Mouse (Mus musculus) heart, embryonic 14.5 days (tissue): ENCODE results near the gene Clcn7. TPM values are rescaled to one million over a fixed set of nuclear protein-coding genes. Genes with fewer than 3 reads are reported as not detected.

Experiments
- ATAC-seq: fragments of 200-750 bp; cut with Nextera tagmentation; 2 replicates; pipeline ENCODE4 v1.8.0; 2017; ENCODE audit warnings: low read depth, moderate TSS enrichment; ENCODE audit not compliant: insufficient number of reproducible peaks, insufficient read depth, low FRiP score
- H3K27ac ChIP-seq, 2 experiments: fragments of 200-500 bp in 1 of 2; fragments of 300-500 bp in 1 of 2; sonication (generic) in 1 of 2; replicated peaks in 1 of 2; 2 replicates each; pipeline ENCODE4 v1.5.1; 2012 to 2014; ENCODE audit warnings: low read depth in 2 of 2, low read length in 2 of 2, control low read depth in 1 of 2, mild to moderate bottlenecking in 1 of 2, mixed read lengths in 1 of 2; ENCODE audit not compliant: control insufficient read depth in 1 of 2, insufficient read depth in 1 of 2
- H3K27me3 ChIP-seq: fragments of 300-500 bp; sonication (generic); 2 replicates; pipeline ENCODE4 v1.6.1; 2014; ENCODE audit warnings: mild to moderate bottlenecking, low read length, control low read depth; ENCODE audit not compliant: control insufficient read depth, insufficient read depth
- H3K36me3 ChIP-seq: fragments of 300-500 bp; sonication (generic); 2 replicates; pipeline ENCODE4 v1.6.1; 2014; ENCODE audit warnings: mild to moderate bottlenecking, control low read depth, low read length, mixed read lengths; ENCODE audit not compliant: control insufficient read depth, insufficient read depth
- H3K4me1 ChIP-seq, 2 experiments: fragments of 200-500 bp in 1 of 2; fragments of 300-500 bp in 1 of 2; sonication (generic) in 1 of 2; 2 replicates each; pipeline ENCODE4 v1.6.1; 2012 to 2014; ENCODE audit warnings: low read length in 2 of 2, control low read depth in 1 of 2, mixed read lengths in 1 of 2; ENCODE audit not compliant: control insufficient read depth in 2 of 2, insufficient read depth in 2 of 2
- H3K4me2 ChIP-seq: fragments of 300-500 bp; sonication (generic); 2 replicates; pipeline ENCODE4 v1.6.1; 2014; ENCODE audit warnings: mild to moderate bottlenecking, low read length
- H3K4me3 ChIP-seq, 2 experiments: fragments of 200-500 bp in 1 of 2; fragments of 300-500 bp in 1 of 2; sonication (generic) in 1 of 2; 2 replicates each; pipeline ENCODE4 v1.5.1; 2012 to 2014; ENCODE audit warnings: low read length in 2 of 2, mild to moderate bottlenecking in 2 of 2, control low read depth in 1 of 2, low read depth in 1 of 2, moderate library complexity in 1 of 2; ENCODE audit not compliant: control insufficient read depth in 1 of 2, insufficient read depth in 1 of 2
- H3K9ac ChIP-seq: fragments of 300-500 bp; sonication (generic); 2 replicates; pipeline ENCODE4 v1.6.1; 2014; ENCODE audit warnings: mild to moderate bottlenecking, low read length
- H3K9me3 ChIP-seq: fragments of 300-500 bp; sonication (generic); 2 replicates; pipeline ENCODE4 v1.6.1; 2016; ENCODE audit warnings: low read length, control low read depth; ENCODE audit not compliant: control insufficient read depth
- WGBS: fragments of 180-500 bp; shearing (Covaris S2); extraction: QIAGEN DNeasy Blood & Tissue Kit; methylation state at CpG from one replicate; pipeline ENCODE4 v1.1.7; 2014; 5-methylcytosine and 5-hydroxymethylcytosine counted together
- polyA plus RNA-seq: library from polyadenylated mRNA; unstranded; fragments of >200 nt; fragmentation: Nextera tagmentation; extraction: Ambion mirVana; gene quantifications from 2 replicates; pipeline ENCODE4 v1.2.1, GENCODE M21; 2014

Gene Clcn7
- polyA plus RNA-seq, 1 experiment from 2014 or later = 16.4 TPM

DNA sequence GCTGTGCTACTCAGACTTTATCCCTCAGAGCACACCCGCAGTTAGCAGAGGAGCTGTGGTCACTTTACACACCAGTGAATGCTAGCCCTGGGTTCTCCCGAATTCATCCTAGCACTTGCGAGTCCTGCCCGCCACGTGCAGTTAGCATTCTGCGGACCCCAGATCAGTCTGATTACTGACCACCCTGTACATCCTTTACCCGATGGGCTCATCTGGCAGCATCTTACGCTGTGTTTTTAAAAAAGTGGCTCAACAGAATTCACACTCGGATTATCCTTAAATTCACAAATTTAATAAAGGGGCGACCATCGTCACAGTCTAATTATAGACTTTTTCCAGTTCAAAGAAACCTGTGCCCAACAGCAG lies 54.6 kb downstream of the Clcn7 start:
- H3K9ac ChIP-seq = peak overlapping the region; percentile 88
- H3K9me3 ChIP-seq = no peaks in the 10 kb centered on the region
- H3K27me3 ChIP-seq = 0 out of 2 replicates have a peak, but pooled peaks cover 3% of the 10 kb centered on the region
- H3K4me2 ChIP-seq = peak overlapping the region; percentile 84
- H3K27ac ChIP-seq = peak overlapping the region; percentile 75 to 83
- ATAC-seq = no peak
- H3K4me3 ChIP-seq = peak overlapping the region; percentile 79 to 99
- 5% methylated on average over 11 of the region's 11 CpGs for WGBS
- H3K4me1 ChIP-seq = peaks cover 11 to 32% of the 10 kb centered on the region in 2 experiments
- peaks cover 21% of the 10 kb centered on the region for H3K36me3 ChIP-seq

DNA sequence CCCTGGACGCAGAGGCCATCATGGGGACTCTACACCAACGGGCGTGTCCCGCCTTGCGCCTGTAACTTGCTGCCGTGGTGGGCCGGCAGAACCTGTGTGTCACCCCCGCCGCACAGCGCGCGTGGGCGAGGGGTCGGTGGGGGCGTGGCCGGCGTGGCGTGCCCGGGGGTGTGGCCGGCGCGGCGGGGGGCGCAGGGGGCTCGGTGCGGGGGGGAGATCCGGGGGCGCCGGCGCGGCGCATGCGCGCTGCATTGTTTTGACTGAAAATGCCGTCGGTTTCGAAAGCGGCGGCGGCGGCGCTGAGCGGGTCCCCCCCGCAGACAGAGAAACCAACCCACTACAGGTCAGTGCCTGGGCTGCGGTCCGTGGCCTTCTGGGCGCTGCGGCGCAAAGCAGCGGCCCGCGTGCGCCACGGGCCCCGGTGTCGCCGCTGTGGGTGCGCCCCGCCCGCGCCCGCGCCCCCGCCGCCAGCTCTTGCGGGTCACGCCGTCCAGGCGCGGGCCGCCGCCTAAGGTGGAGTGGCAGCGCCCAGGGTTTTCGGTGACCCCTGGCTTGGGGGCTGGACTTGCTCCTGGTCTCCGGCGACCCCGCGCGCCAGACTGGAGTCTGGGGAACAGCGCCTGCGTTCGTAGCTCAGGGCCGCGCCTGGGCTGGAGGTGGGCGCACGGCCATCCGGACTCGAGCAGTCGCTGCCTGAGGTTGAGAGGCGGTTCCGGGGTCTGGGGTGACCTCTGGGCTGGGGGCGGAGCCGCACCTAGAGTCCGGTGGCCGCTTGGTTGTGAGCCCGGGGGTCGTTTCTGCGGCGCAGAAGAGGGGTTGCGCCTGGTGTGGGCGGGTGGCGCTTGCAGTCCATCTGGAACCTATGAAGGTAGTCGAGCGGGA lies 55.2 kb downstream of the Clcn7 start, which contains the start of gene Unkl:
Gene Unkl, plus strand, starts transcription at position 248 of the 882 bp plus-strand sequence.
- H3K4me3 ChIP-seq = peak within 1 kb of the TSS; percentile 79 to 99
- H3K9me3 ChIP-seq = no peaks in the 10 kb centered on the region
- H3K4me1 ChIP-seq = peaks cover 11 to 32% of the 10 kb centered on the region in 2 experiments
- H3K4me2 ChIP-seq = peak within 1 kb of the TSS; percentile 84
- no peaks in the 10 kb centered on the region for H3K27me3 ChIP-seq
- peak within 1 kb of the TSS; percentile 75 to 83 for H3K27ac ChIP-seq
- peaks cover 25% of the 10 kb centered on the region for H3K36me3 ChIP-seq
- ATAC-seq = peak; percentile 64
- whole genome bisulfite sequencing = under 1% methylated on average over 104 of the region's 104 CpGs
- H3K9ac ChIP-seq = peak within 1 kb of the TSS; percentile 88

DNA sequence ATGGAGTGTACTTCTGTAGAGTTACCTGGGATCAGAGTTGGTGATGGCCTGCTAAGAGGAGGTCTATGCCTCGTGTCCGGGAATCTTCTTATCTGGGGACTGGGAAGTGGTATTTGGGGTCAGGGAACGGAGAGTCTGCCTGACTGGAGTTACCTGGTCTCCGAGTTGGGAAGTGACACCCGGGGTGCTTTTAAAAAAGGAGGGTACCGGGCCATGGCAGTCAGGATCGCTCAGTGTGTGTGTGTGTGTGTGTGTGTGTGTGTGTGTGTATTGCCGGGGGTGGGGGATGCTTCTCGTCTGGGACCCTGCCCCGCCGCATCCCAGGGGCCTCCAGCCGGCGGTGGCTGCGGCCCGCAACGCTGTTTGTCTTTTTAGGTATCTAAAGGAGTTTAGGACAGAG lies 55.9 kb downstream of the Clcn7 start:
- no peaks in the 10 kb centered on the region for H3K9me3 ChIP-seq
- peak overlapping the region in 1 of 2 experiments; percentile 83; a peak in 1 of 4 replicates for H3K27ac ChIP-seq
- no peaks in the 10 kb centered on the region for H3K27me3 ChIP-seq
- 2% methylated on average over 15 of the region's 16 CpGs for WGBS
- H3K4me3 ChIP-seq = peak overlapping the region; percentile 79 to 99
- H3K4me2 ChIP-seq = peak overlapping the region; percentile 84
- H3K36me3 ChIP-seq = peaks cover 32% of the 10 kb centered on the region
- H3K9ac ChIP-seq = peak overlapping the region; percentile 88
- ATAC-seq = no peak
- H3K4me1 ChIP-seq = peaks cover 9 to 27% of the 10 kb centered on the region in 2 experiments

DNA sequence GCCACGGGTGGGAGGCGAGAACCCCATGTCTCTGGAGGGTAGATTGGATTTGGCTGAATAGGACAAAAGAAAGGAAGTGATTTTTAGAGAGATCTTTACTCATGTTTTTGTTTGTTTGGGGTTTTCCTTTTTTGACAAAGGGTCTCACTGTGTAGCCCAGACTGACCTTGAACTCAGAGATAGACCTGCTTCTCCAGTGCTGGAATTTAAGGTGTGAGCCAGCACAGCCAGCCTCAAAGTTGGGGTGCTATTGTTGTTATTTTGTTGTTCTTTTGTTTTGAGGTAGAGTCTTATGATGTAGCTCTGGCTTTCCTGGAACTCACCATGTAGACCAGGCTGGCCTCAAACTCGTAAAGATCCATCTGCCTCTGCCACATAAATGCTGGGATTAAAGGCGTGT lies 69.2 kb downstream of the Clcn7 start:
- ATAC-seq = no peak
- peaks cover 77% of the 10 kb centered on the region for H3K36me3 ChIP-seq
- no peaks in the 10 kb centered on the region for H3K27me3 ChIP-seq
- H3K27ac ChIP-seq = no peak overlapping the region
- no peak overlapping the region for H3K4me3 ChIP-seq
- WGBS = 85% methylated on average over 4 of the region's 4 CpGs
- H3K4me1 ChIP-seq = no peaks in the 10 kb centered on the region
- H3K9me3 ChIP-seq = no peaks in the 10 kb centered on the region
- no peak overlapping the region for H3K4me2 ChIP-seq
- no peak overlapping the region for H3K9ac ChIP-seq

DNA sequence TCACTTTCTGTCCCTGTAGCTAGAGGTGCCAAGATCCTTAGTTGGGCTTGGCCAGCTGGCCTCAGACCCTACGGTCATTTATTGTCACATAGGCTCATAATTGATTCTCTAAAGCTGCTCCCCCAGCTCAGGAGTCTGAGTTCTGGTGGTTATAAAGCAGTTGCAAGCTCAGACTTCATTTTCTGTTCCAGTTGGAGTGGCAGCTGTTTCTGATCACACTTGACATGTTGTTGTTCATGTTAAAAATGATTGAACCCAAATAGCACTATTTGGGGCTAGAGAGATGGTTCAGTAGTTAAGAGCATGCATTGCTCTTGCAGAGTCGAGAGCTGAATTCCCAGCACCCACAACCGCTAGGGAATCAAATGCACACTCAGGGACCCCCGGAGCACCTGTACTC lies 76.8 kb downstream of the Clcn7 start:
- Histone ChIP-seq H3K27ac (no peak overlapping the region), H3K4me2 (no peak overlapping the region), H3K4me3 (no peak overlapping the region), H3K9me3 (no peaks in the 10 kb centered on the region), H3K9ac (no peak overlapping the region), H3K4me1 (no peaks in the 10 kb centered on the region), H3K36me3 (peaks cover 99% of the 10 kb centered on the region), H3K27me3 (no peaks in the 10 kb centered on the region)
- 93% methylated on average over 4 of the region's 4 CpGs for WGBS
- ATAC-seq = no peak

DNA sequence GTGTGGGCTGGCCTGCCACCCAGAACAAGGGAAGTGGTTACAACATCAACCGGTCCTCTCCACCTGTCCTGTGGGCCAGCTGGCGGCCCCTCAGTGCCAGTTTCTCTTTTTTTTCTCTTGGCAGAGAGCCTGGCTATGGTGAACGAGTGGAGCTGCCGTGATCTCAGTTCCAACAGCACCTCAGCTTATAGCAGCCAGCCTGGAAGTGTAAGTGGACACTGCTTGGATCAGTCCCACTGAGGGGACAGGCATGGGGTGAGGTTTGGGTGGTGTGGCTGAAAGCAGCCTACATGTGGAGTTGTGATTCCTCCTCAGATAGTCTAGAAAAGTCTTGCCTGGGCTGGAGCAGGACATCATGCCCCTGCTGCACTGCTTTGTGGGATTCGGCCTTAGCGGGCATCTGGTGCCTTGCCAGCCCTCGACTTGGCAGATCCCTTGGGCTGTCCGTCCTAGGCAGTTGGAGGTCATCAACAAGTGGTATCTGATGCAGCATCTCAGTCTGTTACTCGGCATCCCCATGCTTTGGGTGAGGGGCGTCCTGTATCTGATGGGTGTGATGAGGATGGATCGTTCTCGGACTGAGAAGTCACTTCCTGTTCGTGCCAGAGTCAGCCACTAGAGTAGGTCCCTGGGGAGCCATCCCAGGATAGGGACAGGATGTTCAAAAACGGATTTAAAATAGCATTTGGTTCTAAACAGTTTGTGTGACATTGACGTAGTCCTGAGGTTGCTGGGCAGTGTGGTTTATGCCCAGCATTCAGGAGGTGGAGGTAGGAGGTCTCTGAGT lies 77.7 kb downstream of the Clcn7 start:
- 74% methylated on average over 15 of the region's 15 CpGs for WGBS
- Histone ChIP-seq H3K4me2 (no peak overlapping the region), H3K4me1 (no peaks in the 10 kb centered on the region), H3K36me3 (peaks cover 99% of the 10 kb centered on the region), H3K27me3 (no peaks in the 10 kb centered on the region), H3K9ac (no peak overlapping the region), H3K9me3 (no peaks in the 10 kb centered on the region), H3K27ac (no peak overlapping the region), H3K4me3 (no peak overlapping the region)
- ATAC-seq = no peak

DNA sequence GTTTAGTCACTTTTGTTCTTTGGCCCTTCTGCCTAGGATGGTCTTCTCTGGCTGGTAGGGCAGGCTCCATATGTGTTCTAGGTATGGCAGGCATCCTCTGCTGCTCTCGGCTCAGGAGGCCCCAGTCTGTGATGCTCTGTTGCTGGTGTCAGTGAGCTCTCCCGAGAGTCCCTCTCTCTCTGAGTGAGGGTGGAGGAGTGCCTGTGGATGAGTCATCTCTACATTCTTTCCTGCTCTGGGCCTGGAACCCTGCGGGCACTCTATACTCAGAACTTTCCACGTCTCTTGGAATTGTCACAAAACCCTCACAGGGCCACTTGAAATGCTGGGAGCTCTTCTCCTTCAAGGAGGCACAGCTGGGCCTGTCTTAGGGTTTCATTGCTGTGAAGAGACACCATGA lies 78.5 kb downstream of the Clcn7 start:
- Histone ChIP-seq H3K9me3 (no peaks in the 10 kb centered on the region), H3K4me1 (no peaks in the 10 kb centered on the region), H3K9ac (no peak overlapping the region), H3K36me3 (peaks cover 100% of the 10 kb centered on the region), H3K4me3 (no peak overlapping the region), H3K4me2 (no peak overlapping the region), H3K27ac (no peak overlapping the region), H3K27me3 (no peaks in the 10 kb centered on the region)
- no peak for ATAC-seq
- 64% methylated on average over 4 of the region's 4 CpGs for WGBS
